Mouse (Mus musculus): ENCODE measurements at regions not wholly inside any gene's neighbourhood (a gene's known extent, or its start where the extent isn't known, plus 50 kb on each side); places are given as distances from the start of the nearest gene placed in this dataset.

DNA sequence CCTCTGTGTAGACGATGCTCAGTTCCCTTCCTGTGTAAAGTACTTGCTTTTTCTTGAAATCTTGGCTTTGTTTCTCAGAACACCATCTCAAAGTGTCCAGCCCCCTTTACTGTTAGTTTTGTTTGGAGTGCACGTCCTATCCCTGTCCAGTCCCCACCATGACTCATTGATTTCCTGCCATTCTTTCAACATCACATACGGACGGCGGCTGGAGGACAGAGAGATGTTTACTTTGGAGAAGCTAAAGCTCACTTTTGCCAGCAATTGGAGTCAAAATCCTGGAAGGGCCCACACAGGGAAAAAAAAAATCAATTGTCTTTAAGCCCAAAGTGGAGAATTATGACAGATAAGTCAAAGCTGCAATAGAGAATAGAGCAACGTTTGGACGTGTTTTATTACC lies 51.8 kb downstream of the Gm5426 start:
- TF ChIP-seq GATA4 (IDR thresholded peaks at IDR 0.05; ENCODE audit: insufficient replicate concordance, low read length), result no peak; the same call in 1 of the 2 replicates

DNA sequence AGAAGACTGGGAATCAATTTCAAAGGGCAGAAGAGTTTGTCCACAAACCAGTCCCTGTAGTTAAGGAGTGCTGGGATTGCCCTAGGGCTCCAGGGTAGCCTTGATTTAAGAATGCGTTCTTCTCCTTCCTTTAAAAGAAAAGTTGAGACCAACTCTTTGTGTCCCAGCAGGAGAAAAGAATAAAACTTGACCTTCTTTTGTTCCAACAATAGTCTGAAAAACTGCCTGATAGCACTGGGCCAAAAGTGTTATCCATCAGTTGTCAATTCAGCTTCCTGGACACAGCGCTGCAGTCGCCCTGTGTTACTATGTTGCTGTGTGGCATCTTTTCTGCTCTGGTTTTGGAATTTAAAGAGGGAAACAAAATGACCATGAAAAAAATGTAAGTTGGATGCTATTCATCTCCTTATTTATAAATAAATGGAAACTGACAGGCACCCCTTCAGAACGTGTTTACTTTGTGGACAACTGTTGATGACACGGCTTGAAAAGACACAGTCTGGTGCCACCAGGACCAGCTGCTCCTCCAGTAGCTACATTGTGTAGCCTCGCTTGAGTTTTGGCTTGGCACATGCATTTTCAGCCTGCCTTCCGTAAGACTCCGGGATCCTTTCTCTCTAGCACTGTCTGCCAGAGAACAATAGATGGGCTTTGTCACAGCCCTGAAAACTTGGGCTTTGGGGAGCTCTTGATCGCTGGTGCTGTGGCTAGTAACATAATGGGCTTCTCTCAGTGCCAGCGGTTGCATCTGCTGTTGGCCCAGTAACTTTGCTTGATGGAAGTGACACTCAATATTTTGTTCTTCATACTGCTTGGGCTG lies 54.0 kb downstream of the Gm5426 start:
- no peak for TF ChIP-seq GATA4 (IDR thresholded peaks at IDR 0.05; ENCODE audit: insufficient replicate concordance, low read length)

DNA sequence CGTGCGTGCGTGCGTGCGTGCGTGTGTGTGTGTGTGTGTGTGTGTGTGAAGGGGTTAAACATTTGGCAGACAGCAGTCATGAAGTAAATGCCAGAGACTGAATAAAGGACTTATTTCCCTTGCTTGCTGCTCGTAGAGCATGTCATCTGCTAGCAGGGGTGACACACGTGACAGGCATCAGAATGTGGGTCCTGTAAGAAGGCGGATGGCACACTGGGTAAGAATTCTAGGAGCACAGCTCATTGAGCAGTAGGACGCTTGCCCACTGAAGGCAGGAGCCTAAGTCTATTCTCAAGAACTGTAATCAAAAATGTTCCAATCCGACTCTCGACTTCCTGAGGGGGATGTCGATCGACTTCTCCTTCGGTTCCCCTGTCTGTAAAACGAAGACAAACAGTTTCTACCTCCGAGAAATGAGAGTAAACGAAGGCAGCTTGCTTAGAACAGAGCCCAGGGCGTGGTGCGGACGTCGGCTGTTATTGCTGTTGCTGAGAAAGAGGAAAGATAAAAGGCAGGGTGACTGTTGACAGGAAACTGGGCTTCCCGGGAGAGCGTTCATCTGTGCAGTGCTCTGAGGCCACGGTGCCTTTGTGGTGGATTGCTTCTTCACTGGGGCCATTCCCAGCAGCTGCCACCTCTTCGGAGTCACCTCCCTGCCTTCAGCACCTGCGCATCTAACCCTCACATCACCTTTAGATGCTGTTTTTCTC lies 64.7 kb downstream of the Gm5426 start:
- no peak for TF ChIP-seq GATA4 (IDR thresholded peaks at IDR 0.05; ENCODE audit: insufficient replicate concordance, low read length)

DNA sequence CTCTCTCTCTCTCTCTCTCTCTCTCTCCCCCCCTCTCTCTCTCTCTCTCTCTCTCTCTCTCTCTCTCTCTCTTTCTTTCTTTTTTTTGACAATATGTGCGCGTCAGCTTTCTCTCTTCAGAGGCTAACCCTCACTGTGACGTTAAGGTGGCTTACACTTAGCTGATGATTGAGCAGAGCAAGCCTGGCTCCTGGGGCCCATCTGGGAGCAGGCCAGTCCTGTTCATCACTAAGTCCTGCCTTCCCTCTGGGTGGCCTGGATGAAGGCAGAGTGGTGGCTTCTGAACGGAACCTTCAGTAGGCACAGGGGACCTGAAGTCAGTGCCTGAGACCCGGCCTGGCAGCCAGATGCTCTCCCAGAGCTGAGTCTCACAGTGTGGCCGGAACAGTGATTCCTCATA lies 65.5 kb downstream of the Gm5426 start:
- TF ChIP-seq GATA4 (IDR thresholded peaks at IDR 0.05; ENCODE audit: insufficient replicate concordance, low read length), result no peak

DNA sequence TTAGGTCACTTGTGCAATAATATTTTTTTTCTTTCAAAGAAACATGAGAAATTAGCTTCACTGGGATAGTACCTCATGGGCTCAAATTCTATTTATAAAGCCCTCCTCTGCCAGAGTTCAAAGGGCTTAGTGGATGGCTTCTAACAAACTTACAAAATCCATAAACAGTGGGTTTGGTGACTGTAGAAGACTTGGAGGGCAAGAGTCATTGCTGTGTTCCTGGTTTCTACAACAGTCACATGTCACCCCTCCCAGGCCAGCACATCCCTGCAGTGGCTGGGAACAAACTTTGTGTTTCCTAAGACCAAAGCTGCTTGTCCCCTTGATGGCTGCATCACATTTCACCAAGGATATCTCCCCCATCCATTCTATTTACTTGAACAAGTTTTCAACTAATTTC lies 66.5 kb downstream of the Gm5426 start:
- no peak for TF ChIP-seq GATA4 (IDR thresholded peaks at IDR 0.05; ENCODE audit: insufficient replicate concordance, low read length)

DNA sequence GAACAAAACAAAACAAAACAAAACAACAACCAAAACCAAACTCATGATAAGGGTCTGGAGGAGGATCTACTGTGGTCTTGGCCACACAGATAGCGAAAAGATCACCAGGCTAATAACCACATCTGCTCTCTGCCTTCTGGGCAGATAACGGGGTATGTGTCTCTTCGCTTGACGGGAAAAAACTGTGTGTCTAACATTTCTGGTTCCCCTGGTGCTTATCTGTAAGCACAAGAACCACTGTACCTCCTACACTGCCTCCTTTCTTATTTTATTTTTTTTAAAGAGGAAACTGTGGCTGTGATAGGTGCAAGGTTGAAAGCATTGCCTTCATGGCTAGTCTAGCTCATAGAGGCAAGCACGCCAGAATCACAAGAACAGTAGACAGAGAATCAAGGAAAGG lies 67.8 kb downstream of the Gm5426 start:
- TF ChIP-seq GATA4 (IDR thresholded peaks at IDR 0.05; ENCODE audit: insufficient replicate concordance, low read length), result no peak

DNA sequence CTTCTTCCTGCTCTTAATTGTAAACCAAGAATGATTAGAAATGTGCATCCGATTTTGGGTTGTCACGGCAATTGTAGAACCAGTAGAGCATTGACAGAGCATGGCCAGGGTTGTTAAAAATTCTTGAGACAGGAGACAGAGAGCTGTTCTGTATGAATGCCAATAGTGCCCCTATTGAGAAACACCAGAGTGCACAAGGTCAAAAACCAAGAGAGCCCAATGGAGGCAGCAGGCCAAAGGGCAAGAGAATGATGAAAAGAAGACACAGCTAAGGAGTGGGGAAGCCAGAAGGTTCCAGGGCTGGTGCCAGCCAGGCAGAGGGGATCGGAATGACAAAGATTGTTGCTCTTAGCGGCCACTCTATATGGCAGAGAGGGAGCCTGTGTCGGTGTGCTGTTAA lies 72.8 kb downstream of the Gm5426 start:
- no peak for TF ChIP-seq GATA4 (IDR thresholded peaks at IDR 0.05; ENCODE audit: insufficient replicate concordance, low read length)

DNA sequence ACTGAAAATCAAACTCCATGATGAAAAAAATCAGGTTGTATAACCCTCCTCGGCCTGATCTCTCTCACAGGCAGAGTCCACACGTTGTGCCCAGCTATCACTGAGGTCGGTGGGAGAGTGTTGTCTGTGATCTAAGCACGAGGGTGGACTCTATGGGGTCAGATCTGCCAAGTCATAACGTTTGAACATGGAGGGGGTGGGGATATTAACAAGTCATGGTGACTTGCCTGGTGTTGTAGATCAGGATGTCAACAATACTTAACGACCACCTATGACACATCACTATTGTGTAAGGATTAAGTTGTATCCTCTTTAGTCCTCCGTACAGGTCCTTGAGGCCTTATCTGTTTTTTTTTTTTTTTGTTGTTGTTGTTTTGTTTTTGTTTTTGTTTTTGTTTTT lies 74.8 kb downstream of the Gm5426 start:
- TF ChIP-seq GATA4 (IDR thresholded peaks at IDR 0.05; ENCODE audit: insufficient replicate concordance, low read length), result no peak

DNA sequence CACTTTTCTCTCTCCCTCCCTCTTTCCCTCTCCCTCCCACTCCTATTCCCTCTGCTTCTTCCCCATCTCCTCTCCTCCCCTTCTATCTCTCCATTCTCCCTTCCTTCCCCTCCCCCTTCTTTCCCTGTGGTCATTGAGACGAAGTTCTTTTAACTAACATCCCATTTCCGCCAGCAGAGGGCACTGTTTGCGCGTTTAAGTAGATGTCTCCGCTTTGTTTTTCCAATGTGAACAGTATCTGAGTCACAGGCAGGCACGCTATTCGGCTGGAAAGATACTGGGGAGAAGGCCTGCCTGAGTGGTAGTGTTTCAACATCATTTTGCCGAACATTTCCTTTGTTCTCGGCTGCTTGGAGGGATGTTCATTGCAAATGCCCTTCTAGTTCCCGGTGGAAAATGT lies 77.5 kb downstream of the Gm5426 start:
- 0 out of 2 replicates have a peak, but pooled peaks have one; percentile 16 for TF ChIP-seq GATA4 (IDR thresholded peaks at IDR 0.05; ENCODE audit: insufficient replicate concordance, low read length)

DNA sequence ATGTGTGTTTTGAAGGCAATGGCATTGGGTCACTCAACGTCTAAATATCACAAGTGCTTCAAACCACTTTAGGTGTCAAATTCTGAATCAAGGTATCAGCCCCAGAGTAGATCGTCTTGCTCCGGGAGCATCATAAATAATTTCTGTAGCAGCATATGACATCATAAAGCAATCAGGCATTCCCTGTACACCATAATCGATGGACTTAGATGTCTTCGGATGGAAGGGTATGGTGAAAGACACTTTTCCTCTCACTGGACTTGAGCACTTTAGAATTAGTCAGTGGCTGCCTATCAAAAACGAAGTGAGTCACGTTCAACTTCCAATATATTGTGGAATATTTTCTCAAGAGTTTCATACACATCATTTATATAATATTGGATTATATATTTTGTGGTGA lies 77.9 kb downstream of the Gm5426 start:
- no peak for TF ChIP-seq GATA4 (IDR thresholded peaks at IDR 0.05; ENCODE audit: insufficient replicate concordance, low read length)

DNA sequence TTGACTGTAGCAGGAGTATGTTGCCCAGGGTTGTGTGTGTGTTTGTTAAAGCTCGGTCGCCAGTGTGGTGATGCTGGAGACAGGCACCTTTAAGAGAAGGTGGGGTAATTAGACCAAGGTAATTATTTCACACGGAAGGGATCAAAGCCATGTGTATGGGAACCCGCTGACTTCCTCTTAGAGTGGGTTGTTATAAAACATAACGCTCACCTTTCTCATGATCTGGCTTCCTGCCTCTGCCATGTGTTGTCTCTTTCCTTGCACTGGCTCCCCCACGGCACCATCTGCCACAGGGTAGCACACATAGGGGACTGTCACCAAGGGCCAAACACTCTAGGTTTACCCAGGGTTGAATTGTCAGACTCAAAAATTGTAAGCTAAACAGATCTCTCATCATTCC lies 78.5 kb downstream of the Gm5426 start:
- TF ChIP-seq GATA4 (IDR thresholded peaks at IDR 0.05; ENCODE audit: insufficient replicate concordance, low read length), result no peak

DNA sequence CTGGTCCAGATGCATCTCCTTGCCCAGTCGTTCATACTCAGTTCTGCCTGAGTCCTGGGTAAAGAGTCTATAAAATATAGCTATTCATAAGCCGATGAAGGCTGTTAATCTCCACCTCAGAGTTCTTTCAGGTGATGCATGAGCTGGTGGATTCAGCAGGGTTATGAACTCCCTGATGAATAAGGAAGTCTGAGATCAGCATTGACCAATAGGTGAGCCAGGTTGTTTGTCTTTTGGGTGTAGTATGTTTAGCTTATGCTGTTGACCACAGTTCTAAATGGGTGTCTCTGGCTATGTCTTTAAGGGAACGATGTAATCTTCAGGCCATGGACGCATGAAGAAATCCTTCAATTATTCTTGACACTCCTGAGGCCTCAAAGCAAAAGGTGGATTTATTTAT lies 84.3 kb downstream of the Gm5426 start:
- TF ChIP-seq GATA4 (IDR thresholded peaks at IDR 0.05; ENCODE audit: insufficient replicate concordance, low read length), result no peak

DNA sequence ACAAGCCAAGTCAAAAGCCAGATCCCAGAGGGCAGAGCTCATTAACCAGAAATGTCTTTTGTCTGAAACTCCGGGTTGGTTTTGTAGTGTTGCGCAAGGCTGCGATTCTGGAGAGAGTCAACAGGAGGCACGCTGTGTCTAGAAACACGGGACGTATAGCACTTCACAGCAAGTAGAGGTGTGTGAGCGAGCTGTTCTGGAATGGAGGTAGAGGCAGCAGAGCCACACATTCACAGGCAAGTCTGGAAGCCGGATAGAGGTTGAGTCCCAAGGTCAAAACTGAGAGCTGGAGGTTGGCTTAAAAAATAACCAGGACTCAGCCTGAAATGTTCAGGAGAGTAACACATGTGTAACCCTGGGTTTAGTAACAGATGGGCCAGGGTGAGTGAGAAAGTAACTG lies 94.0 kb downstream of the Gm5426 start:
- no peak for TF ChIP-seq GATA4 (IDR thresholded peaks at IDR 0.05; ENCODE audit: insufficient replicate concordance, low read length)

DNA sequence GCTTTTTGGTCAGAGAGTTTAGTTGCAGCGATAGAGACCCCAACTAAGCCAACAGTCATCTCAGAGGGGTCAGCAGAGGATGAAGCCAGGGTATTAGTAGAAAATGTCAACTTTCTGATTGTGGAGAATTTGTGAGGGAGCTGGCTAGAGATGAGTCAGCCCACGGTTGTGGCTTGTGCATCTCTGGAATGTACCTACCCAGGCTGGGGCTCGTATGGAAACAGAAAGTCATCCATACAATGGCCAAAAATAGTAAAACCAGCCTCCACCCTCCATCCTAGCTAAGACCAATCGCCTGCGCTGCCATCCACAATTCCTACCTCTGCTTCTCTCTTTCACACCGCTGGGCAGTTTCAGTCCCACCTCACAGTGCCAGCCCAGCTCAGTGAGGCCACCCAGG lies 94.9 kb downstream of the Gm5426 start:
- TF ChIP-seq GATA4 (IDR thresholded peaks at IDR 0.05; ENCODE audit: insufficient replicate concordance, low read length), result no peak

DNA sequence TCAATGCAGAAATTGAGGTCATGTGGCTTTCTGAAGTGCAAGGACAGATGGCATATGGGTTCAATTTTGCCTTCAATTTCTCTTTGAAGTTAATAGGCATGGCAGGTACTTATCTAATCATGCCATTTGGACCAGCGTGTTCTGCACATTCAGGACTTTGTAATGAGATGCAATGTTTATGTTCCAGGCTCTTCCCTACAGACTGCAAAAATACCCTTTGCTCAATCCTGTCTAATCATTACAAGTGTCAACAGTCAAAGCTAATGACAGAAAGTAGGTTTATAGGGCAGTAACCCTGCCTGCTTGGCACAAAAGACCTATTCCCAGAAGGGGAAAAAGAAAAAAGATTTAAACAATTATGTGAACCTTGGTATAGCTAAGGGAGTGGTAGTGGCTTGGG lies 96.5 kb downstream of the Gm5426 start:
- no peak for TF ChIP-seq GATA4 (IDR thresholded peaks at IDR 0.05; ENCODE audit: insufficient replicate concordance, low read length)

DNA sequence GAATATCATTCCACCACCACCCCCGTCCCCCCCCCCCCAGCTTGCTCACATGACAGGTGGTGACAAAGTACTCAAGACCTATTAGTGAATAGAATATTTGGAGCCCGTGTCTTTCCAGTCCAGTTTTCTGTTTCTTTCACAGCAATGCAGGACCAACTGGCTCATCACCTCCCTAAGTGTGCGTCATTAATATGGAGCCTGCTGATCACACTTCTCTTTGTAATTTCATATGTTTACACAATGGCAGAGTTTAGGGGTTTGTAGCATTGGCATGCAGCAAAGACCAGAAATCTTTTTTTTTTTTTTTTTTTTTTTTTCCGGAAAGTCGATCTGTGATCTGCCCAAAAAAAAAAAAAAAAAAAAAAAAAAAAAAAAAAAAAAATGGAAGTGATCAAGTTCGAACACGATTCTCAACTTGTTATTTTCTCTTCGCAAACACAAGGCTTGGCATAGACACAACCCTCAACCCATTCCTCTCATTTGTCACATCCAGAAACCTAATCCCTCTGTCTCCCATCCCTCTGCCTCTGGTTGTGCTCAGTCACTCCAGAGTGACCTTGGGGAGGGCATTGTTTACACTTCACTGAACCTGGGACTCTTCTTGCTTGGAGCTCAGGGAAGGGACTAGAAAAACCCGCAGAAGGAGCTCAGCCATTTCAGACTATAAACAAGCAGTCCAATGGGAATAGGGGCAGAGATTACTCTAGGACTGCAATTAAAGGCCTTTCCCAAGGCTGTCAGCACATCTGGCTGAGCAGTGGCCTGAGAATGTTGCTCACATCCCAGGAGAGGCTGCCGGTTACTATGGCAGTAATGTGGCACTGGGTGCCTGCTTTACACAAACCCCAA lies 98.4 kb downstream of the Gm5426 start:
- no peak for TF ChIP-seq GATA4 (IDR thresholded peaks at IDR 0.05; ENCODE audit: insufficient replicate concordance, low read length)

Measured in liver, adult (tissue).